Mouse (Mus musculus) thymus, adult 2 months (tissue): Measurements from ENCODE around the gene Hoxa6.

Experiments used
- CTCF ChIP-seq: fragments of 200-500 bp; IDR thresholded peaks from 2 replicates; pipeline ENCODE4 v1.5.1; 2012; ENCODE audit warnings: mild to moderate bottlenecking, control low read depth, low read length, moderate library complexity, borderline replicate concordance; ENCODE audit not compliant: control insufficient read depth, poor library complexity, insufficient read depth; ENCODE audit errors: extremely low read depth
- POLR2A ChIP-seq: fragments of 200-500 bp; IDR thresholded peaks from 2 replicates; pipeline ENCODE4 v1.6.1; 2012; ENCODE audit warnings: mild to moderate bottlenecking, low read length, control low read depth, moderate library complexity; ENCODE audit not compliant: control insufficient read depth, poor library complexity, insufficient read depth; ENCODE audit errors: extremely low read depth

- no peak for TF ChIP-seq CTCF
- no peak for TF ChIP-seq POLR2A
These were observed 43.7 kb downstream of the Hoxa6 start, which contains the start of gene Hoxa2 for GRCm38 (mm10) chr6:52164626-52165440.
